Mouse (Mus musculus) myocyte (in vitro differentiated cells): ENCODE data around the gene Dph1.

Source experiments
- E2F4 ChIP-seq: IDR thresholded peaks from one replicate; pipeline ENCODE4 v1.6.1; 2011; ENCODE audit warnings: mild to moderate bottlenecking, control low read depth, moderate library complexity; ENCODE audit not compliant: insufficient read depth
- MYOD1 ChIP-seq, 3 experiments: IDR thresholded peaks; one replicate each; pipeline ENCODE4 v1.6.1; 2011; ENCODE audit warnings: control low read depth in 2 of 3, low read depth in 2 of 3, mild to moderate bottlenecking in 2 of 3, moderate library complexity in 1 of 3; ENCODE audit not compliant: insufficient read length in 2 of 3, control insufficient read depth in 1 of 3
- POLR2A ChIP-seq: IDR thresholded peaks from one replicate; pipeline ENCODE4 v1.6.1; 2011; ENCODE audit warnings: low read depth, mild to moderate bottlenecking, control low read depth, moderate library complexity; ENCODE audit not compliant: insufficient read length
- POLR2AphosphoS2 ChIP-seq: IDR thresholded peaks from one replicate; pipeline ENCODE4 v1.6.1; 2011; ENCODE audit warnings: low read depth, control low read depth; ENCODE audit not compliant: insufficient read length
- TCF12 ChIP-seq: IDR thresholded peaks from one replicate; pipeline ENCODE4 v1.6.1; 2011; ENCODE audit warnings: mild to moderate bottlenecking, control low read depth; ENCODE audit not compliant: poor library complexity, insufficient read depth, severe bottlenecking
- USF1 ChIP-seq: IDR thresholded peaks from one replicate; pipeline ENCODE4 v1.6.1; 2011; ENCODE audit warnings: low read depth, mild to moderate bottlenecking, control low read depth, moderate library complexity

DNA sequence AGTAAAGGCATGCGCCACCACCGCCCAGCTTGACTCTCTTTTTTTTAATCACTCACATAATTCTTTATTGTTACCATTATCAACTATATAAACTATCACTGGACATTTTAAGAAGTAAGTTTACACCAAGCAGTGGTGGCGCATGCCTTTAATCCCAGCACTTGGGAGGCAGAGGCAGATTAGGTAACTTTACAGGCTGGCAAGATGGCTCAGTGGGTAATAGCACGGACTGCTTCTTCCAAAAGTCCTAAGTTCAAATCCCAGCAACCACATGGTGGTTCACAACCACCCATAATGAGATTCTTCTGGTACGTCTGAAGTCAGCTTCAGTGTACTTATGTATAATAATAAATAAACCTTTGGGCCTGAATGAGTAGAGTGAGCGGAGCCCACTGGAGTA, 61.6 kb downstream of the Dph1 start:
- TF ChIP-seq E2F4 (no peak), MYOD1 (IDR thresholded peaks at IDR 0.05; ENCODE audit: control insufficient read depth in 1 of 3, insufficient read length in 2 of 3, low read depth in 2 of 3) (no peak), POLR2A (no peak), USF1 (no peak), POLR2AphosphoS2 (no peak), TCF12 (no peak)
